Mouse (Mus musculus) forebrain, embryonic 16.5 days (tissue): ENCODE results near the gene Itga6. TPM values are rescaled to one million over a fixed set of nuclear protein-coding genes. Genes with fewer than 3 reads are reported as not detected.

Experiments used
- ATAC-seq: fragments of 200-750 bp; cut with Nextera tagmentation; 2 replicates; pipeline ENCODE4 v1.8.0; 2017; ENCODE audit warnings: mild to moderate bottlenecking, moderate library complexity
- H3K27ac ChIP-seq: fragments of 300-500 bp; sonication (generic); 2 replicates; pipeline ENCODE4 v1.5.1; 2014; ENCODE audit warnings: low read length, control low read depth
- H3K27me3 ChIP-seq: fragments of 300-500 bp; sonication (generic); replicated peaks from 2 replicates; pipeline ENCODE4 v1.6.1; 2014; ENCODE audit warnings: low read length; ENCODE audit not compliant: control insufficient read depth, insufficient read depth
- H3K36me3 ChIP-seq: fragments of 300-500 bp; sonication (generic); 2 replicates; pipeline ENCODE4 v1.6.1; 2014; ENCODE audit not compliant: control insufficient read depth, insufficient read depth
- H3K4me1 ChIP-seq: fragments of 300-500 bp; sonication (generic); replicated peaks from 2 replicates; pipeline ENCODE4 v1.6.1; 2014; ENCODE audit warnings: low read length; ENCODE audit not compliant: control insufficient read depth, insufficient read depth
- H3K4me2 ChIP-seq: fragments of 300-500 bp; sonication (generic); 2 replicates; pipeline ENCODE4 v1.6.1; 2014; ENCODE audit warnings: mild to moderate bottlenecking, low read length, control low read depth
- H3K4me3 ChIP-seq: fragments of 300-500 bp; sonication (generic); replicated peaks from 2 replicates; pipeline ENCODE4 v1.5.1; 2014; ENCODE audit warnings: mild to moderate bottlenecking, low read length, control low read depth
- H3K9ac ChIP-seq: fragments of 300-500 bp; sonication (generic); replicated peaks from 2 replicates; pipeline ENCODE4 v1.6.1; 2014; ENCODE audit warnings: low read depth, low read length, control low read depth
- H3K9me3 ChIP-seq: fragments of 300-500 bp; sonication (generic); 2 replicates; pipeline ENCODE4 v1.6.1; 2016; ENCODE audit warnings: low read length; ENCODE audit not compliant: control insufficient read depth
- WGBS: fragments of 180-500 bp; shearing (Covaris S2); extraction: QIAGEN DNeasy Blood & Tissue Kit; methylation state at CpG from one replicate; pipeline ENCODE4 v1.1.7; 2014; 5-methylcytosine and 5-hydroxymethylcytosine counted together
- polyA plus RNA-seq: library from polyadenylated mRNA; unstranded; fragments of >200 nt; fragmentation: Nextera tagmentation; extraction: Ambion mirVana; gene quantifications from 2 replicates; pipeline ENCODE4 v1.2.1, GENCODE M21; 2015

Itga6 gene
- polyA plus RNA-seq, 1 experiment from 2014 or later, result 21.6 TPM

GRCm38 (mm10) chr2:71878943-71879342 is 133.5 kb downstream of the Itga6 start:
- 0 out of 2 replicates have a peak, but pooled peaks cover 2% of the 10 kb centered on the region for H3K4me1 ChIP-seq
- H3K4me3 ChIP-seq, result no peak overlapping the region
- H3K27ac ChIP-seq, result no peak overlapping the region
- H3K9ac ChIP-seq, result no peak overlapping the region
- no peak overlapping the region for H3K4me2 ChIP-seq
- no peaks in the 10 kb centered on the region; the same call in 1 of the 2 replicates for H3K27me3 ChIP-seq
- H3K9me3 ChIP-seq, result no peaks in the 10 kb centered on the region
- ATAC-seq, result no peak
- 0 out of 2 replicates have a peak, but pooled peaks cover 4% of the 10 kb centered on the region for H3K36me3 ChIP-seq

- Histone ChIP-seq H3K4me1 (no peaks in the 10 kb centered on the region), H3K9ac (no peak overlapping the region), H3K27ac (no peak overlapping the region), H3K9me3 (no peaks in the 10 kb centered on the region), H3K4me3 (no peak overlapping the region), H3K27me3 (no peaks in the 10 kb centered on the region), H3K36me3 (0 out of 2 replicates have a peak, but pooled peaks cover 4% of the 10 kb centered on the region), H3K4me2 (no peak overlapping the region)
- ATAC-seq, result no peak
- 49% methylated on average over 19 of the region's 19 CpGs for WGBS
Measured at GRCm38 (mm10) chr2:71882914-71883651, 137.7 kb downstream of the Itga6 start.

GRCm38 (mm10) chr2:71887269-71887668 is 141.9 kb downstream of the Itga6 start:
- no peaks in the 10 kb centered on the region for H3K36me3 ChIP-seq
- no peaks in the 10 kb centered on the region for H3K4me1 ChIP-seq
- no peaks in the 10 kb centered on the region for H3K27me3 ChIP-seq
- 98% methylated on average over 4 of the region's 4 CpGs for WGBS
- H3K27ac ChIP-seq, result no peak overlapping the region
- no peak overlapping the region for H3K4me3 ChIP-seq
- no peaks in the 10 kb centered on the region for H3K9me3 ChIP-seq
- no peak for ATAC-seq
- no peak overlapping the region for H3K9ac ChIP-seq
- no peak overlapping the region for H3K4me2 ChIP-seq

DNA sequence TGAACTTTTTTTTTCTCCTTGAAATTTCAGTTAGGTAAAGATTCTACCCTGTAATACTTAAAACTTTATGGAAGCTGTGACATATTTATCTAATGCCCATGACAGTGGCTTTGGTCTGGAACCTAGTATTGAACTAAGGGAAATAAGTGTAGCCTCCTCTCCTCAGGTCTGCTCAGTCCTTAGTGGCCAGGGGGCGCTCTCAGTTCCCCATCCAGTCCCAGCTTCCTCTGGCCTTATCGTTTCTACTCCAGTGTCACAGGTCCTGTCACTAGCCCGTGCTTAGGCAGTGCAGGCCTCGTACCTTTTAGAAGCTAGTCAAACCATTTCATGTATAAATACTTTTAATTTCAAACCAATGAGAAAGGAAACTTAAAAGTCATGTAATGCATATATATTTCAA is 143.0 kb downstream of the Itga6 start:
- no peaks in the 10 kb centered on the region for H3K4me1 ChIP-seq
- peaks cover 2% of the 10 kb centered on the region for H3K36me3 ChIP-seq
- H3K9ac ChIP-seq, result no peak overlapping the region
- no peaks in the 10 kb centered on the region for H3K9me3 ChIP-seq
- no peak overlapping the region for H3K27ac ChIP-seq
- H3K4me3 ChIP-seq, result no peak overlapping the region
- no peak for ATAC-seq
- H3K4me2 ChIP-seq, result no peak overlapping the region
- no peaks in the 10 kb centered on the region for H3K27me3 ChIP-seq
- WGBS, result 81% methylated on average over 4 of the region's 4 CpGs

DNA sequence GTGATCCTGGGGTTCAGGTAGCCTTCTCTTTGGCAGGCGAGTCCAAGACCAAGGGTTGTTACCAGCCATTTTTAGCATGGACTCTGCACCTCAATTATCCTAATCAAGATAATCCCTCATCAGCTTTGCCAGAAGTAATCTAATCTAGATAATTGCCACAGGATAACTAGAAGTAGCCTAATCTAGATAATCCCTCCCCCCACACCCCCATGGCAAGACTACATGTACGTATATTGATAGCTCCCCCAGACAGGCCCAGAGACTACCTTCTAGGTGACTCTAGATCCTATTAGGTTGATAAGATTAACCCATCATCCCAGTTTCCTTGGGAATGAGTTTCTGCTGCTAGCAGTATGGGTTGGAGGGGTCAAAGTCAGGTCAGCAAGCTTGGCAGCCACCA is 146.1 kb downstream of the Itga6 start:
- 93% methylated on average over 2 of the region's 2 CpGs for WGBS
- Histone ChIP-seq H3K4me2 (no peak overlapping the region), H3K36me3 (peaks cover 2% of the 10 kb centered on the region), H3K9me3 (no peaks in the 10 kb centered on the region), H3K9ac (no peak overlapping the region), H3K27ac (no peak overlapping the region), H3K4me3 (no peak overlapping the region), H3K4me1 (no peaks in the 10 kb centered on the region), H3K27me3 (no peaks in the 10 kb centered on the region)
- no peak for ATAC-seq

- no peak overlapping the region for H3K9ac ChIP-seq
- H3K4me3 ChIP-seq, result no peak overlapping the region
- no peaks in the 10 kb centered on the region for H3K9me3 ChIP-seq
- no peak for ATAC-seq
- WGBS, result 90% methylated on average over 7 of the region's 7 CpGs
- H3K36me3 ChIP-seq, result peaks cover 2% of the 10 kb centered on the region
- no peak overlapping the region for H3K27ac ChIP-seq
- no peaks in the 10 kb centered on the region for H3K4me1 ChIP-seq
- no peak overlapping the region for H3K4me2 ChIP-seq
- H3K27me3 ChIP-seq, result no peaks in the 10 kb centered on the region
Measured at GRCm38 (mm10) chr2:71892741-71893349, 147.4 kb downstream of the Itga6 start.

- no peaks in the 10 kb centered on the region for H3K27me3 ChIP-seq
- no peak overlapping the region for H3K9ac ChIP-seq
- no peak for ATAC-seq
- H3K27ac ChIP-seq, result no peak overlapping the region
- no peak overlapping the region for H3K4me2 ChIP-seq
- WGBS, result 93% methylated on average over 13 of the region's 13 CpGs
- peaks cover 2% of the 10 kb centered on the region for H3K36me3 ChIP-seq
- H3K4me1 ChIP-seq, result no peaks in the 10 kb centered on the region
- no peak overlapping the region for H3K4me3 ChIP-seq
- H3K9me3 ChIP-seq, result no peaks in the 10 kb centered on the region
Measured at GRCm38 (mm10) chr2:71895596-71896286, 150.3 kb downstream of the Itga6 start.

GRCm38 (mm10) chr2:71897420-71897819 is 152.0 kb downstream of the Itga6 start:
- no peak for ATAC-seq
- no peaks in the 10 kb centered on the region for H3K9me3 ChIP-seq
- peaks cover 2% of the 10 kb centered on the region for H3K36me3 ChIP-seq
- no peak overlapping the region for H3K27ac ChIP-seq
- no peaks in the 10 kb centered on the region for H3K4me1 ChIP-seq
- no peak overlapping the region for H3K4me2 ChIP-seq
- H3K4me3 ChIP-seq, result no peak overlapping the region
- H3K27me3 ChIP-seq, result no peaks in the 10 kb centered on the region
- 48% methylated on average over 12 of the region's 12 CpGs for WGBS
- H3K9ac ChIP-seq, result no peak overlapping the region

DNA sequence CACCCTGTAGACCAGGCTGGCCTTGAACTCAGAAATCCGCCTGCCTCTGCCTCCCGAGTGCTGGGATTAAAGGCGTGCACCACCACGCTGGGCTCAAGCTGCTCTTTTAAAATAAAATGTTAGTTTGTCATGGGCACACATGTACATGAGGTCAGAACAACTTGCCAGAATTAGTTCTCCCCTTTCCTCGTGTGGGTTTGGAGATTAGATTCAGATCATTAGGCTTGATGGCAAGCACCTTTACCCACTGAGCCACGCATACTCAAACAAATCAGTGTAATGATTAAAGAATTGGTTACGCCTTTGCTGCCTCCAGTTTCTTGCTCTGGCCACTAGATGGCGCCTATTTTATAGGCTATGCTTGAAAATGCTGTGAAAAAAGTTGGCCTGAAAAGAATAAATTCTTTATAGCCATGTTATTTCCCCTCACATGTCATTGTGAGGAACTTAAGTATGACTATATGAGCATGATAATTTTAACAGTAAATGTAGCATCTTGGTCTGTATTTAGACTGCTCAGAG is 153.0 kb downstream of the Itga6 start:
- H3K9ac ChIP-seq, result no peak overlapping the region
- no peaks in the 10 kb centered on the region for H3K9me3 ChIP-seq
- H3K27ac ChIP-seq, result no peak overlapping the region
- WGBS, result 54% methylated on average over 8 of the region's 8 CpGs
- no peaks in the 10 kb centered on the region for H3K36me3 ChIP-seq
- H3K4me3 ChIP-seq, result no peak overlapping the region
- H3K4me1 ChIP-seq, result no peaks in the 10 kb centered on the region
- H3K27me3 ChIP-seq, result no peaks in the 10 kb centered on the region
- no peak for ATAC-seq
- H3K4me2 ChIP-seq, result no peak overlapping the region
